Mouse (Mus musculus): ENCODE measurements around the gene Triobp. TPM values are rescaled to one million over a fixed set of nuclear protein-coding genes. Genes with fewer than 3 reads are reported as not detected.

Triobp gene
- total RNA-seq, 1 experiment from 2014 or later = 28.3 TPM

GRCm38 (mm10) chr15:78946232-78946631 is 1.3 kb upstream of the Triobp start:
- no peak for ATAC-seq (replicated peaks in 1 of 2; ENCODE audit: insufficient read depth in 1 of 2, low FRiP score in 2 of 2, low TSS enrichment in 1 of 2, low read depth in 1 of 2, poor library complexity in 2 of 2, severe bottlenecking in 2 of 2)

GRCm38 (mm10) chr15:78948152-78948725 is 715 bp downstream of the Triobp start:
- ATAC-seq (replicated peaks in 1 of 2; ENCODE audit: insufficient read depth in 1 of 2, low FRiP score in 2 of 2, low TSS enrichment in 1 of 2, low read depth in 1 of 2, poor library complexity in 2 of 2, severe bottlenecking in 2 of 2) = no peak

- ATAC-seq (replicated peaks in 1 of 2; ENCODE audit: insufficient read depth in 1 of 2, low FRiP score in 2 of 2, low TSS enrichment in 1 of 2, low read depth in 1 of 2, poor library complexity in 2 of 2, severe bottlenecking in 2 of 2) = no peak
Measured at GRCm38 (mm10) chr15:78948883-78949282, 1.4 kb downstream of the Triobp start.

- no peak for ATAC-seq (replicated peaks in 1 of 2; ENCODE audit: insufficient read depth in 1 of 2, low FRiP score in 2 of 2, low TSS enrichment in 1 of 2, low read depth in 1 of 2, poor library complexity in 2 of 2, severe bottlenecking in 2 of 2)
Measured at GRCm38 (mm10) chr15:78955663-78956062, 8.1 kb downstream of the Triobp start.

- ATAC-seq (replicated peaks in 1 of 2; ENCODE audit: insufficient read depth in 1 of 2, low FRiP score in 2 of 2, low TSS enrichment in 1 of 2, low read depth in 1 of 2, poor library complexity in 2 of 2, severe bottlenecking in 2 of 2) = no peak; a peak in 1 of 4 replicates
Measured at GRCm38 (mm10) chr15:78956351-78956750, 8.8 kb downstream of the Triobp start.

GRCm38 (mm10) chr15:78957021-78957420 is 9.5 kb downstream of the Triobp start:
- ATAC-seq (replicated peaks in 1 of 2; ENCODE audit: insufficient read depth in 1 of 2, low FRiP score in 2 of 2, low TSS enrichment in 1 of 2, low read depth in 1 of 2, poor library complexity in 2 of 2, severe bottlenecking in 2 of 2) = no peak

GRCm38 (mm10) chr15:78959537-78959936 is 12.0 kb downstream of the Triobp start:
- ATAC-seq (replicated peaks in 1 of 2; ENCODE audit: insufficient read depth in 1 of 2, low FRiP score in 2 of 2, low TSS enrichment in 1 of 2, low read depth in 1 of 2, poor library complexity in 2 of 2, severe bottlenecking in 2 of 2) = no peak

GRCm38 (mm10) chr15:78960088-78960487 is 12.6 kb downstream of the Triobp start:
- no peak for ATAC-seq (replicated peaks in 1 of 2; ENCODE audit: insufficient read depth in 1 of 2, low FRiP score in 2 of 2, low TSS enrichment in 1 of 2, low read depth in 1 of 2, poor library complexity in 2 of 2, severe bottlenecking in 2 of 2)

GRCm38 (mm10) chr15:78962885-78963284 is 15.4 kb downstream of the Triobp start:
- peak; percentile 70 to 87 for ATAC-seq (replicated peaks in 1 of 2; ENCODE audit: insufficient read depth in 1 of 2, low FRiP score in 2 of 2, low TSS enrichment in 1 of 2, low read depth in 1 of 2, poor library complexity in 2 of 2, severe bottlenecking in 2 of 2)

- no peak for ATAC-seq (replicated peaks in 1 of 2; ENCODE audit: insufficient read depth in 1 of 2, low FRiP score in 2 of 2, low TSS enrichment in 1 of 2, low read depth in 1 of 2, poor library complexity in 2 of 2, severe bottlenecking in 2 of 2)
Measured at GRCm38 (mm10) chr15:78971626-78972025, 24.1 kb downstream of the Triobp start.

GRCm38 (mm10) chr15:78973950-78974349 is 26.4 kb downstream of the Triobp start:
- ATAC-seq (replicated peaks in 1 of 2; ENCODE audit: insufficient read depth in 1 of 2, low FRiP score in 2 of 2, low TSS enrichment in 1 of 2, low read depth in 1 of 2, poor library complexity in 2 of 2, severe bottlenecking in 2 of 2) = no peak

GRCm38 (mm10) chr15:78977676-78978159 is 30.2 kb downstream of the Triobp start:
- ATAC-seq (replicated peaks in 1 of 2; ENCODE audit: insufficient read depth in 1 of 2, low FRiP score in 2 of 2, low TSS enrichment in 1 of 2, low read depth in 1 of 2, poor library complexity in 2 of 2, severe bottlenecking in 2 of 2) = no peak

- ATAC-seq (replicated peaks in 1 of 2; ENCODE audit: insufficient read depth in 1 of 2, low FRiP score in 2 of 2, low TSS enrichment in 1 of 2, low read depth in 1 of 2, poor library complexity in 2 of 2, severe bottlenecking in 2 of 2) = peak; percentile 11 to 19; a peak in 1 of 4 replicates
Measured at GRCm38 (mm10) chr15:78978875-78979274, 31.4 kb downstream of the Triobp start.

- no peak for ATAC-seq (replicated peaks in 1 of 2; ENCODE audit: insufficient read depth in 1 of 2, low FRiP score in 2 of 2, low TSS enrichment in 1 of 2, low read depth in 1 of 2, poor library complexity in 2 of 2, severe bottlenecking in 2 of 2)
Measured at GRCm38 (mm10) chr15:78980084-78980483, 32.6 kb downstream of the Triobp start.

GRCm38 (mm10) chr15:78982658-78983435 is 35.3 kb downstream of the Triobp start:
- peak; percentile 81 to 84 for ATAC-seq (replicated peaks in 1 of 2; ENCODE audit: insufficient read depth in 1 of 2, low FRiP score in 2 of 2, low TSS enrichment in 1 of 2, low read depth in 1 of 2, poor library complexity in 2 of 2, severe bottlenecking in 2 of 2)

- ATAC-seq (replicated peaks in 1 of 2; ENCODE audit: insufficient read depth in 1 of 2, low FRiP score in 2 of 2, low TSS enrichment in 1 of 2, low read depth in 1 of 2, poor library complexity in 2 of 2, severe bottlenecking in 2 of 2) = peak; percentile 26 to 35; a peak in 3 of 4 replicates
Measured at GRCm38 (mm10) chr15:78983436-78984285, 36.1 kb downstream of the Triobp start.

GRCm38 (mm10) chr15:78984286-78984778 is 36.8 kb downstream of the Triobp start:
- no peak for ATAC-seq (replicated peaks in 1 of 2; ENCODE audit: insufficient read depth in 1 of 2, low FRiP score in 2 of 2, low TSS enrichment in 1 of 2, low read depth in 1 of 2, poor library complexity in 2 of 2, severe bottlenecking in 2 of 2)

All from hematopoietic stem cell, adult 5-6 weeks (primary cell).